Mouse (Mus musculus) lung, adult 18-20 months (tissue): Measurements from ENCODE around the gene Prtn3.
A peak's percentile ranks its signal among the peaks of the same experiment; 100 is the strongest.

Experiments used
- DNase-seq, 2 experiments: peaks; one replicate each; pipeline ENCODE4 v3.0.0; 2022; ENCODE audit warnings: mixed read lengths in 2 of 2

Prtn3 gene

GRCm38 (mm10) chr10:79874290-79874862 lies at the start of gene Prtn3, which contains the start of gene Plppr3:
TSS of gene Prtn3 (plus strand) at chr10:79874476.
TSS of gene Plppr3 (minus strand) at chr10:79874634.
- DNase-seq: no peak

- DNase-seq: no peak
Measured at GRCm38 (mm10) chr10:79831583-79831982, 42.7 kb upstream of the Prtn3 start.

- no peak for DNase-seq
Measured at GRCm38 (mm10) chr10:79832026-79832785, 42.1 kb upstream of the Prtn3 start.

GRCm38 (mm10) chr10:79832786-79833181 lies 41.5 kb upstream of the Prtn3 start:
- DNase-seq: no peak

GRCm38 (mm10) chr10:79834769-79835398 lies 39.4 kb upstream of the Prtn3 start:
- peak; percentile 71 to 80 for DNase-seq

- no peak for DNase-seq
Measured at GRCm38 (mm10) chr10:79836918-79837317, 37.4 kb upstream of the Prtn3 start.

- no peak for DNase-seq
Measured at GRCm38 (mm10) chr10:79838151-79838550, 36.1 kb upstream of the Prtn3 start.

- no peak for DNase-seq
Measured at GRCm38 (mm10) chr10:79840091-79840490, 34.2 kb upstream of the Prtn3 start.

GRCm38 (mm10) chr10:79840644-79841551 lies 33.4 kb upstream of the Prtn3 start:
- peak; percentile 78 to 81 for DNase-seq

GRCm38 (mm10) chr10:79842322-79842721 lies 32.0 kb upstream of the Prtn3 start:
- DNase-seq: no peak

- no peak for DNase-seq
Measured at GRCm38 (mm10) chr10:79843476-79843875, 30.8 kb upstream of the Prtn3 start.

- no peak for DNase-seq
Measured at GRCm38 (mm10) chr10:79846553-79846952, 27.7 kb upstream of the Prtn3 start.

- DNase-seq: no peak
Measured at GRCm38 (mm10) chr10:79849941-79850628, 24.2 kb upstream of the Prtn3 start.

- no peak for DNase-seq
Measured at GRCm38 (mm10) chr10:79851653-79852052, 22.6 kb upstream of the Prtn3 start.

GRCm38 (mm10) chr10:79852107-79852789 lies 22.0 kb upstream of the Prtn3 start:
- DNase-seq: peak; percentile 61 to 70

GRCm38 (mm10) chr10:79852827-79853226 lies 21.4 kb upstream of the Prtn3 start:
- DNase-seq: no peak

GRCm38 (mm10) chr10:79853392-79853791 lies 20.9 kb upstream of the Prtn3 start:
- peak; percentile 95 to 96 for DNase-seq

- DNase-seq: peak; percentile 99
Measured at GRCm38 (mm10) chr10:79853860-79854795, 20.1 kb upstream of the Prtn3 start, which contains the start of gene Ptbp1. TSS of gene Ptbp1 (plus strand) at chr10:79854427.

- DNase-seq: peak; percentile 73 to 74
Measured at GRCm38 (mm10) chr10:79854801-79855541, 19.3 kb upstream of the Prtn3 start.
